Mouse (Mus musculus) large intestine, adult 2 months (tissue): Measurements from ENCODE around the gene Gm49395. TPM values are rescaled to one million over a fixed set of nuclear protein-coding genes. Genes with fewer than 3 reads are reported as not detected.

Experiments used
- DNase-seq: peaks from one replicate; pipeline ENCODE4 v3.0.0-alpha.2; 2012; ENCODE audit warnings: low read depth, low spot score
- WGBS: fragments of 180-500 bp; shearing (Covaris S2); methylation state at CpG from one replicate; pipeline ENCODE4 v1.1.7; 2018; 5-methylcytosine and 5-hydroxymethylcytosine counted together
- polyA plus RNA-seq: library from polyadenylated mRNA; depleted of rRNA; stranded (reverse); fragments of >200 nt; gene quantifications from 2 replicates; pipeline ENCODE4 v1.2.3, GENCODE M21; 2012; rRNA removed

Gm49395 gene
- polyA plus RNA-seq = 3.3 and 3.6 TPM in 2 replicates

DNA sequence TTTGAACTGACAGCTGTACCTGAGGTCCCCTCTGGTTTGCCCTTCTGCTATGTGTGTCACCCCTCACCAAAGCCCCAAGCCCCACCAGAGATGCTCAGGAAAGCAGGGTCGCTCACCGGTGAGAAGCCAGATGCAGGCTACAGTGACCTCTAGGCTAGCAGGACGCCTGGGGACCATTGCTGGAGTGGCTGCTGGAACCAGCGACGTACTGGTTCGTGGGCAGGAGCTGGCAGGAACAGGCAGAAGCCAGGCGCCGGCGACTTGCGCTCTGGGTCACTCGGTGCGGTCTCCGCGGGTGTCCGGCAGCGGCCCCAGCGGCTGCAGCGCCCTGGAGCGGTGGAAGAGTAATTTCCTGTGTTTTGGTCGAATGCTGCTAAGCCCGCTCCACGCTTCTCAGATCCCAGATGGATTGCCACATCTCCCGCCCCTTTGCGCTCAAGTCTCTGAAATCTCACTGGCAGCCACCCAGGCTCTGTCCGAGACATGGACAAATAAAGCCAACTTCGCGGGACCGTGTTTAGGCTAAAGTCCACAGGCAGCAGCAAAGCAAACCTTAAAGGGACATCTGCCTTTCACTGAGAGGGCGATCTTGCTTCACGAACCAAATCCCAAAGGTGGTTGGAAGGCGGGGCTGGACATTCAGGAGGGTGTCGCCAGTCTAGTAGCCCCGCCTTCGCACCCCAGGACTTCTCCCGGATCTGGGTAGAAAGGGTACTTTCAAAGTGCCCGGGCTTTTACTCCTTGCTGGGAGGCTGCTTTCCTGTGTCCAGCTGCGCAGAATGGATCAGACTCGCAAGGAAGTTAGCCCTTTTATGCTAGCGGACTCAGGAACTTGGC is at the start of gene Gm49395, which contains the start of gene Itga1:
Gene Gm49395 (minus strand): TSS at position 567 of the 837 bp plus-strand sequence.
Gene Itga1 (minus strand): TSS at position 610 of the 837 bp plus-strand sequence.
- peak; percentile 77 for DNase-seq

DNA sequence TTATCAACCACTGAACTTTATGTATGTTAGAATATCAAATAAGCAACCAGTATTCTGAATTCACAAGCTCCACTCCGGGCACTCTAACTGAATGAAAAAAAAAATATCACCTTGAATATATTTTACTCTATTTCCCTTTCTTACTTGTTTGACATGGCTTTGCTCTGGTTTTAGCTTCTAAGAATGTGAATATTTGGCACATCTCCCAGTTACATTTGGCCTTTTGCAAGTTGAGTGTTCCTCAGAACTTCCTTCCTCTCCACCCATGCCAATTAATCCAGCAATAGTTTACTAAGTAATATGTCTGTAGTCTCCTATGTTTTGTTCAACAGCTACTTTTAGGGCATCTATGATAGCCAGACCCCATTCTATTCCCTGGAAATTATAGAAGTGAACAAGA is 48.9 kb upstream of the Gm49395 start:
- 82% methylated on average over 1 of the region's 1 CpGs for WGBS
- no peak for DNase-seq

More for the DNA sequence above, at the start of gene Gm49395, which contains the start of gene Itga1:
- WGBS = under 1% methylated on average over 39 of the region's 39 CpGs

DNA sequence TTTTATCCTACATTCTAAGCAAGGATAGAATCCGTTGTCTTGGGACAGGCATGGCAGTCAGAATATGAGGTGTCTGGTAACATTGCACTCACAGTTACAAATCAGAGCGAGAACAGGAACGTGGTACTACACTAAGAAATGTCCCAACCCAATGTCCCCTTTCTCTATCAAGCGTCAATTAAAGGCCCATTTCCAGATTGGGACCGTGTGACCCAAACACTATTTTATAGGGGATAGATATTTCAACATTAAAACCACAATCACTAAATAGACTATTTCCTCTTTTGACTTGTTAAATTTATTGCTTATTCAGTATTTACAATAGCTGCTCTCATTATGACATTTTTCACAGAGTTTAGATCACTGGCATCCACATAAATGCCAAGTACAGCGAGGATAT is 48.1 kb upstream of the Gm49395 start:
- WGBS = 78% methylated on average over 6 of the region's 6 CpGs
- no peak for DNase-seq

DNA sequence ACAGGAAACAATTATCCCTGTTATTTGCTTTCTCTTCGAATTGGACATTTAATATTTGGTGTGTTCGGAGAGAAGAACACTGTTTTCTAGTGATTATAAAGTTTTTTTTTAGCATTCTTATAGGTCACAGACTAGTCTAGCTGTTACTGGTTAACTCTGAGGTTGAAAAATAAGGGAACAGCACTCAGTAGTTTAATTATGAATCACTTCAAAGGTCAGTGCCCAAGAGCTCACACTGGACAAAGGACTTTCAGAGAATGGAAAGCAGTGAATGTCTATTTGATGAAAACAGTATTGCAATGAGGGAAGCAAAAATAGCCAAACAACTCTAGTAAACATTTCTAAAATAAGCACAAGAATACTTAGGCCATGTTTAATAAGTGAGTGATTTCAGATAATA is 41.9 kb upstream of the Gm49395 start:
- WGBS = 69% methylated on average over 2 of the region's 2 CpGs
- DNase-seq = no peak

DNA sequence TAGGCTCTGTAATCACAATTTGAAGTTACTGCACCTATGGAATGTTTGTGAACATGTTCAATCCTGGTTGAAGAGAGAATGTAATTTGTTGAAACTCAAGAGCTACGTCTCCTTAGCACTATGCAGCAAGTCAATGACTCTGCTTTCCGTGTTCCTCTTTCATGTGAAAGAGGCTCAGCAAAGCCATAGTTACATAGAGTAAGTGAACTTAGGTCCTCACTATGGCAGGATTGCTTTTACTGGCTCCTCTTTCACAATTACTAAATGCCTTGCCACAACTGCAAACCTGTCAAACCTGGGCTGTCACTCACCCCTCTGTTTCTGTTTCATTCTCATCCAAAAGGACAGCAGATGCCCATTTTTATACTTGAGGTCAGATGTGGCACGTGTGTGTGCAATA is 40.3 kb upstream of the Gm49395 start:
- no peak for DNase-seq
- 87% methylated on average over 3 of the region's 3 CpGs for WGBS

DNA sequence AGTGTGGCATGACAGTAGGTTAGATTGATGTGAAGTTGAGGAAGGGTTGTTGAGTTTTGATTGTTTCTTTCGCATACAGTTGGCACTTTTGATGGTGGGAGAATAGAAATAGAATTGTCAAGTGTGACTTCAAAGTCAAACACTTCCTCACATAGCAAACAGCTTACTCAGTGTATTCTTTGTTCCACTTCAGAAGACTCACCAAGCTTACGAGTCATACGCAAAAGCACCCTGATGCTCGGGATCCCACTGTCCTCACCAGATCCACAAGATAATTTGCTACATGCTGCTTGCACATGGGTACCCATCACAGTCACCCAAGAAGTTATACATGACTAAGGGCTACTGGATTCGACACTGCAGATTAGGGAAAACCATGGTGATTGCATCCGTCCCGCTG is 36.8 kb upstream of the Gm49395 start:
- WGBS = 89% methylated on average over 7 of the region's 7 CpGs
- no peak for DNase-seq

DNA sequence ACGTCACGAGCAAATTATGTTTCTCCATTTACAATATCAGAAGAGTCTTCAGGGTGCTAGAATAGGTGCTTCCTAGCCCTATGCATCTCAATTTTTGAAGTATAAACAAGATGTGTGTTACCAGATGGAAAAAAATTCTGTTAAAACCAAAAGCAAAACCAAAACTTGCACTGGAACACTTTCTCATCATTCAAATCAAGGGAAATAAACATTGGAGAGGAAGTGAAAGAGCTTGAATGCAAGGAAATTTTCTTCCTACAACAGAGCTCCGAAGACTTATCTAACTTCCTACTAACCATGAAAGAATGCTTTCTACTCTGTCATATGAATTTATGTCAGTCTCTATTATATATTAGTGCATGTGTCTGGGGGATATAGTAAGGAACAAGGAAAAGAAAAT is 35.0 kb upstream of the Gm49395 start:
- no peak for DNase-seq
- WGBS = 55% methylated on average over 3 of the region's 3 CpGs

DNA sequence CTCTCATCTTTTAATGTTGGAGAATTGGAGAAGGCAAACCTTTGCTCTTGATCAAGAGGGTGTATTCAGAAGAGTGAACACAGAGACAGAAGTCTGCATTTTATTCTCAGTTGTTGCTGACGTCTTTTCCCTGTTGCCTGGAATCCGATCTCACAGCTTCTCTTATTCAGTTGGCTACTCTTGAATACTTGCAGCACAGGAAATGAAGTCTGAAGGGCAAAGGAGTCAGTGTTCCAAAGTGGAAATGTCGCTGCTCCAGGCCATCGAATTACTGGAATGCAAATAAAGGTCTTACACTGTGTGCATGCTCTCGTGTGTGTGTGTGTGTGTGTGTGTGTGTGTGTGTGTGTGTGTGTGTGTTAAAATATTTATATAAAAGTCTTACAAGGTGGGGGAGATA is 30.7 kb upstream of the Gm49395 start:
- 26% methylated on average over 5 of the region's 5 CpGs for WGBS
- no peak for DNase-seq

DNA sequence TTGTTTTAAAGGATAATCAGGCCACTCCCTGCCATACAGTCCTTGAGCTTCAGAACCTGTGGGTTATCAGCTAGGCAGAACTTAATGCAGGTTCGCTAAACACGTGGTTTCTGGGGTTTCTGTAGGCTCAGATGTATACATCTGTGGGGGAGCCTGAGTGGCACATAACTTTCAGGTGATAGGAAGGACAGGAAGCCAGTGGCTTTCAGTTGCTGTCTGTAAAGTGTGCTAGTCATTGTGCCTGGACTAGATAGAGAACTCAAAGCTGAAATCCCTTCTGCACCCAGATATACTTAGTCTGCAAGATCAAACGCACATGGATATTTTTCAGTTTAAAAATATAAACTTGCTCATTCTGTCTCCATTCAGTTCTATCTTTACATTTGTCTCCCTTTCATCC is 29.7 kb upstream of the Gm49395 start:
- 54% methylated on average over 3 of the region's 3 CpGs for WGBS

DNA sequence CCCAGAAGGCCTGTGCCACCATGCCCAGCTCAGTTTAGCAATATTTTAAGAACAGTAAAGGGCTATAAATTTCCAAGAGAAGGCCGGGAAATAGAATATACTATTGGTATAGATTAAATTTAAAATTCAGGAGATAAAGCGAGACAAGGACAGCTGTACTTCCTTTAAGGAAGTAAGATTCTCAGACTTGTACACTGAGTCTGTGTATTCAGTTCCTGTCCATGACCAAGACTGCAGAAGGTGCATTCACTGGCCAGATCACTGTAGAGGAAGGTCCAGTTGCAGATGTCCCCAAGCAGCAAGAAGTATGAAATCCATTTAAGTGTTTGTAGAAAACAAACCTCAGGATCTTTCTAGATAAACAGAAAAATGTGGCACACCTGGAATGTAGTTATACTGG is 28.3 kb upstream of the Gm49395 start:
- 66% methylated on average over 2 of the region's 2 CpGs for WGBS

More for the DNA sequence above, 29.7 kb upstream of the Gm49395 start:
- no peak for DNase-seq

DNA sequence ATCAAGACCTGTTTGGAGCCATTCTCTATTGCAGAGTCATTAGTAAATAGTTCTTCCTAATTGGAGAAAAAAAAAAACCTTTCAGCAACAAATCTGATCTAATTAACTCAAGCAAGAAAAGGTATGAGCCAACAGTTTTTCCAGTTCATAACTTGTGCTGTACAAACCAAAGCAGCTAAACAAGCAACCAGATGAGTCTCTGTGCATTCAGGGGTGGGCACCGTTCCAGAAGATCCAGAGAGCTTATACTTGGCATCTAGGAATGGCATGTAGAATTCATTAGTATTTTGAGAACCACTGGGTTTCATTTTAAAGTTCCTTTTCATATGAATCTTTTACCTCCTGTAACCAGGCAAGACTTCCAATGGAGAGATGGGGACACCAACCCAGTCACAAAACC is 26.1 kb upstream of the Gm49395 start:
- no peak for DNase-seq
- WGBS = 79% methylated on average over 1 of the region's 1 CpGs

More for the DNA sequence above, 28.3 kb upstream of the Gm49395 start:
- DNase-seq = no peak

DNA sequence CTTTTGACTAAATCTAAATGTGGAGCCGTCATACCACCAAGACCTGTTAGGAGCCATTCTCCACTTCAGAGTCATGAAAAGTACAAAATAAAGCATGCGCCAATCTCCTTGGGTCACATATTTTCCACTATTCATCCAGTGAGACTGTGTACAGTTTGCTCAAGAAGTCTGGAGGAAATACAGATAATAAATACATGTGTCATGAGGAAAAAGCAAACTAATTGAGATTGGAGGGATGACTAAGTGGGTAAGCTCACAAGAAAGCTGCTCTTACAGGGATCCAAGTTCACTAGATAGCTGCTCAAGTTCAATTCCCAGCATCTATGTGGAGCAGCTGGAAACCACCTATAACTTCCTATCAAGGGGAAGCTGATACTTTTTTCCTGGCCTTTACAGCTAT is 24.8 kb upstream of the Gm49395 start:
- WGBS = 98% methylated on average over 2 of the region's 2 CpGs
- no peak for DNase-seq

DNA sequence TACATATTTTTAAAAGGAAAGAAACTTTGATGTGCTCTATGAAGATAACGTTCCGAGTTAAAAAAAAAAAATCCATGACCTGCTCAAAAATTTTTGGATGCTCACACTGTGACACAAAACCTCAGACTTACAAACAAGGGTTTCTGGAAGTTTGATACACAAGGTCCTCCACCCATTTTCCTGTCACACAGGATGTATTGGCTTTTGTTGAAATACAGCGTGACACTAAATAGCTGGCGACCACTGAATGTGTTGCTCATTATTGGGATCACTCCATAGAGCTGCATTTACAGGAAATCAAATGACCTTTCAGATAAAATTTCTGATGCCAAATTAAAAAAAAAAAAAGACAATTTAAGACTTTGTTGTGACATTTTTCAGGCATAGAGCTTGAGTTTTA is 23.4 kb upstream of the Gm49395 start:
- 87% methylated on average over 4 of the region's 4 CpGs for WGBS
- DNase-seq = no peak

DNA sequence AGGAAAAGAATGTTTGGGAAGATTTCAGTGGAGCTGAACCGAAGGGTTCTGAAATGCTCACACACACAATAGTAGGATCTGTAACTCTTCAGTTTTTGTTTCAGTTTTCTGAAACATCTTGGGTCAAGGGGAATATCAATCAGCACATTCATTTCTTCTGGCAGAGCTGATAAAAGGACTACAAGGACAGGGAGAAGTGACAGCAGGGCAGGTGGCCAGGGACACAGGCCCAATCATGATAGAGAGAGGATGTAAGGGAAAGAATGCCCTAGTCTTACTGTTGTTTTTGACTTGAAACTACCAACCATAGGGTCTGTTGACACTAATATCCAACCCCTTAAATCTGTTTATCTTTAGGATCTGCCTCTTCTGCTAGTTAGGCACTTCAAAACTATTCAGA is 22.8 kb upstream of the Gm49395 start:
- 75% methylated on average over 1 of the region's 1 CpGs for WGBS
- DNase-seq = no peak

DNA sequence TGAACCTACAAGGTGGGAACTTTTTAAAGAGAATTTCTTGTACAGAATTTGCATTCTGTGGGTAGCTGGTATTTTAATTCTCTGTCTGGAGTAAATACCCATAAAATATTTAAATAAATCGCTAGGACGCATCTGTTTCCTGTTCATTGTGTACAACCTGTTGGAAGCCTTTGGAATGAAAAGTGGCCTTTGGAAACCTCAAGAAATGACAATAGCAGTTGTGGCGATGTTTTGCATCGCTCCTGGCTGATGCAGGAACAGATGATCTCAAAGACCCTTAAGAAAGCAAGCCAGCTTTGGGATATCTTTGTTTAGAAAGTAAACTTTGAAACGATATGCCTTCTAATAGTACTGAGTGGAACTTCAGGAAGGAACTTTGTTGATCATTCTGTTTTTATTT is 17.0 kb upstream of the Gm49395 start:
- WGBS = 69% methylated on average over 5 of the region's 5 CpGs
- DNase-seq = no peak

DNA sequence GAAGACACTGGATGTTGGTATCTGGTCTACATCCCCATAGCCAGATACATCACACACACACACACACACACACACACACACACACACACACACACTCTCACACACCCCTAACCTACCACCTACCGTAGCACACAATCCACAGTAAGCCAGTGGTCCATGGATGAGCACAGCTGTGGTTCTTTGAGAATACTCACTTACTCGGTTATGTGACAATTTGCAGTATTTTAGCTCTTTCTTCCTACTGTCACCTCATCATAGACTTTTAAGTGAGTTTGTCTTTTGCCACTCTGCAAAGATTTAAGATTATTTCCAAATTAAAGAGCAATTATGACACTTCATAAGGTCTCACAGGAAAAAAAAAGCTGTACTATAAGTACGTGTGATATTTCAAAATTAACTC is 16.5 kb upstream of the Gm49395 start:
- no peak for DNase-seq
- WGBS = 87% methylated on average over 3 of the region's 3 CpGs

DNA sequence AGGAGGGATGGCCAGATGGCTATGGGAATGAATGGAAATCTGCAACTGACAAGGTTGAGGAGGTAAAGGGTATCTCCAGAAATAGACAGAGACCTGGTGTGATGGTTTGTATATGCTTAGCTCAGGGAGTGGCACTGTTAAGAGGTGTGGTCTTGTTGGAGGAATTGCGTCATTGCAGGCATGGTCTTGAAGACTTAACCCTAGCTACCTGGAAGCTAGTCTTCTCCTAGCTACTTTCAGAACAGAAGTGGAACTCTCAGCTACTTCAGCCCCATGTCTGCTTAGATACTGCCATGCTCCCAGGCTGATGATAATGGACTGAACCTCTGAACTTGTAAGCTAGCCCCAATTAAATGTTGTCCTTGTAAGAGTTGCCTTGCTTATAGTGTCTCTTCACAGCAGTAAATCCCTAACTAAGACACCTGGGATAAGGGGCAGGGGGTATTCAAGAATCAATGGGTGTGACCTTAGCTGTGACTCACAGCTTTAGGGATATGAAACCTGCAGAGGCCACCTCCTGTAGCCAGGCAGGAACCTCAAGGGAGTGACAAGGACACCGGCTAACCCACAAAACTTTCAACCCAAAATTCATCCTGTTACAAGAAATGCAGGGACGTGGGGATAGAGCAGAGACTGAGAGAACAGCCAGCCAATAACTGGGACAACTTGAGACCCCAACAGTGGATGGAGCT is 15.4 kb upstream of the Gm49395 start:
- 74% methylated on average over 3 of the region's 3 CpGs for WGBS
- DNase-seq = no peak

DNA sequence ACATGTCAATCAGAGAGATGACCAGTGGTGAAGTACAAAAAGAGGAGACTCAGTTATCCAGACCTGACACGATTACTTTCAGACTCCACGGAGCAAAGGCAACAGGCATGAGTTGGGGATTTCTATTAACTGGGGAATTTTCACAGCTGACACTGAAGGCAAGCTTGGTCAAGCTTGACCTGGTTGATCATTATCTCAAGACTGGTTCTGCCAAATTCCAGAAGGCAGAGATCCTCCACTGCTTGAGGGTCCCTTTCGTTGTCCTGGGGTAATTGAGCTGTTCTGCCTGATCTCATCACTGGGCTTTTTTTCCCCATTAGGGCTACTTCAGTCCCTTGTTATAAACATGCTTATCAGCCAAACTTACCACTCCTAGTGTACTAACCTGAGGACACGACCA is 7.9 kb upstream of the Gm49395 start:
- WGBS = 56% methylated on average over 4 of the region's 4 CpGs
- no peak for DNase-seq

DNA sequence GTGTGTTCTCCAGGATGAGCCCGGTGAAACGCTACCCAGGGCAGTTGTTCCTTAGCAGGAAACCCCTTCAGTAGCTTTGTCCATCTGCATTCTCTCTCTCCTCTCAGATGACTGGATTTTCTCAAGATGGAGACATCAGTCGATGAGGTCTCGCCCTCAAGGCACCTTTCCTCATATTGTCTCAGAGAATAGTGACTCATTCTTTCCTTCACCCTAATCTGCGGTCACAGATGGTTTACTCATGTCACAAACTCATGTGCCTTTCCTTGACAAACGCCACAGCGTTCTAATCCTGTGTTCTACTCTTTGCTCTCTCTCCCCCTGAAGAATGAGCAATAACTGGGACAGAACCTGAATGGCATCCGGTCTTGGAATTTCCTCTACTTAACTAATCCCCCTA is 5.7 kb upstream of the Gm49395 start:
- 87% methylated on average over 8 of the region's 8 CpGs for WGBS
- no peak for DNase-seq

DNA sequence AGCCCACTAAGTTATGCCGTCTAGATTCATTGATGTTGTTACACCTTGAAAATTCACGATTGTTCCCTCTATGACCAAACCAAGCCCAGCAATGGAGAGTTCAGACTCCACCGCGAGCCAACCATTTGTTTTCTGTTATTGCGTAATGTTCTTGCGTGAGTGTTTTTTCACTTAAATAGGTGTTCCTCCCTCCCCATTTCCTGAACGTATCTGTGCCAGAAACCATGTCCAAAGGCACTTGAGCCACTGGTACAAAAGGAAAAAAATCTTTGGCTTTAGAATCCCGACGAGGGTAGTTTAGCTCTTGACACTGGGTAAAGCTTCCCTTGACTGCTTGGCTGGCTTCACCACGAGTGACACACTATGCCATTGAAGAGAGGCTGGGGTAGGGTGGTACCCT is 4.5 kb upstream of the Gm49395 start:
- 65% methylated on average over 10 of the region's 10 CpGs for WGBS
- no peak for DNase-seq

DNA sequence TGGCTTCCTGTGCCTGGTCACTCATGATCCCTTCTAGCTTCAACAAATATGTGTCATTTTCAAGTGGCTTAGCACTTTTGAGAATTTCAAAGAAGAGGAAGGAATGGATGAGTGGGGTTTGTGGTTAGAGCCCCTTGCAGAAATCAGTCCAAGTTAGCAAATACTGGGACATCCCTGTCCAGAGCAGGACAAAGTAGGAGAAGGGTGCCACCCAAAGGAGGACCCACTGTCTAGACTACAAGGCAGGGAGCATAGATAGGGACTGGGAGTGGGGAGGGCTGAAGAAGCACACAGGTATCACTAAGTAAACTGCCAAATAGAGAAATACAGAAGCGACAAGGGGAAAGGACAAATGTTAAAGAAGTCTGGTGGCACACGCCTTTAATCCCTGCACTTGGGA is 1.0 kb upstream of the Gm49395 start:
- 96% methylated on average over 2 of the region's 2 CpGs for WGBS

More for the DNA sequence above, 1.0 kb upstream of the Gm49395 start:
- no peak for DNase-seq
